Mouse (Mus musculus) fat pad, adult 2 months (tissue): Measurements from ENCODE around the gene Gm2974.
"Not testable (repeated sequence)": the region's sequence is repeated elsewhere in the genome, so short reads cannot be mapped to it uniquely, and the experiment has no call there.

Source experiments
- DNase-seq: peaks from one replicate; pipeline ENCODE4 v3.0.0-alpha.2; 2011; ENCODE audit warnings: low read depth, low spot score; ENCODE audit errors: extremely low read depth

Gm2974 gene

DNA sequence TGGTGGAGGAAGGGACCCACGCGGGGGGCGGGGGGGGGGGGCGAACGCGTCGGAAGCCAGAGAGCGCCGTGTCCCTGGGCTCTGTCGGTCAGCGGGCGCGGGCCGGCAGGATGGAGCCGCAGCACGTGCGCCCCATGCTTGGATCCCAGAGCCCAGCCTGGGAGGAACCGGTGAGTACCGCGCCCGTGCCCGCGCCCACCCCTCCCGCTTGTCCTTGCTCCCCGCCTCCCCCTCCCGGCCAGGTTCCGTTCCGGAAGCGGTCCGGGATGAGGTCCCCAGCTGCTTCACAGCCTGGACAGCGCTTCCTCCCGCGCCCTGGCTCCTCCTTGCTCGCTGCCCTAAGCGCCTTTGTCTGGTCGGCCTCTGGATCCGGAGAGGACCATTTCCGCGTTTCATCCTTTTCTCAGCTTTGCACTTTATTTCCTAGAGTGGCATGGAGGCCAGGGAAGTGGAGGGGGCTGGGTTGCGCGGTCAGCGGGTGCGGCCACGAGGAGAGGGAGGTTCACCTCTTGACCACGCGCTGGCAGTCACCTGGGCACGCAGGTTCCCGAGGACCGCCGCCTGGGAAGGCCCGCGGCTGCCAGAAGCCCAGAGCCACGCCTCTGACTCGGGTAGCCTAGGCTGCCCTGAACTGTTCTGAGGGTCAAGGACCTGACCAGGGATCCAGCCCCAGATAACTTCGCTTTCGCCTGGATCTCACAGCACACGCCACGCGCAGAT is at the start of gene Gm2974:
Gene Gm2974 (plus strand): TSS at position 86 of the 720 bp plus-strand sequence.
- not testable (repeated sequence) for DNase-seq

DNA sequence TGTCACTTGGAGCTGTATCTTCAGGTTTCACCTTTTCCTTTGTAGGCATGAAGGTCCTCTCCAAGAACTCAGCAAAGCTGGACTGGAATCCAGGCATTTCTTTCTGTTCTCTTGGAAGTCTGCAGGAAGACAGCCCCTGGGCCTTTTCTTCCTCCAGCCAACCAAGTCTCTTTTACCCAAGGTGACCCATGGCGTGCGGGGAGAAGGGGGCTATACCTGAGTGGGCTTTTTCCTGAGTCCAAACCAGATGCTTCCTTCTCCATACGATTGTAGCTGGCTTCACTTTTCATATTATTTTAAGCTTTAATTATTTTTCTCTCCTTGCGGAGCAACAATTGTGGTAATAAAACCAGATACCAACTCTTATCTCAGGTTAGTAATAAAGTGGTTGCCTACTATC is 40.7 kb upstream of the Gm2974 start:
- not testable (repeated sequence) for DNase-seq

DNA sequence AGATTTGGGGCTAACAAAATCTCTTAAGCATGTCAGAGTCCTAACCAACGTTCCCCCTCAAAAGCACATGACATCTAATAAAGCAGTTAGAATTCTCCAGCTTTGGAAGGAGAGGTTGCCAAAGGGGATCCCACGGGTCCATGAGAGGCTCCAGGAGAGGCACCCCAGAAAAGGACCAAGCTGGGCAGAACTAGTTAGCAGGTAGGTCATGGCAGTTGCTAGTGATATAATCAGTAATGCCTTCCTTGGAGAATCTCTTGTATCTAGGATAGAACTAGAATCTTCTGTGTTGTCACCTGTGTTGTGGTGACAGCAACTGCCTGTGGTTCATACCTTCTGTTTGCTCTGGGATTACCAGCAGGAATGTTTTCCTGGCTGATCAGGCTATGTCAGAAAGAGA is 17.6 kb upstream of the Gm2974 start, which contains the start of gene Gm3127:
Gene Gm3127 (plus strand): TSS at position 301 of the 400 bp plus-strand sequence.
- DNase-seq, result not testable (repeated sequence)

DNA sequence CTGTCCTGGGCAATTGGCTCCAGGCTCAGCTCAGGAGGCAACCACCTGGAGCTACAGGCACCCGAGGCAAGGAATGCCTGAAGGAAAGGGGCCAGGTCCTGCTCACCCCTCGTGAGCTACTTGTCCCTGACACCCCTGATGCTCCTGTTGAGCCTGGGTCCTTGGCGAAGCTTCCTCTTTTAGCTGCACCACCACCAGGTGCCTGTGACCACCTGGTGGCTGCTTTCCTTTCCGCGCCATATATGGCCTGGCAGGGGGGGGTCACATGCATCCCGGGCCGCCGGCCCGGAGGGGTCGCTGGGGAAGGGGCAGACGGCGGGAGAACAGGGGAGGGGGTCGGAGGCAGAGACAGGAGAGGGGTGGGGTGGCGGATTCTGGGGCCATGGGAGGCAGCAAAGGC is 346 bp upstream of the Gm2974 start:
- DNase-seq, result not testable (repeated sequence)

DNA sequence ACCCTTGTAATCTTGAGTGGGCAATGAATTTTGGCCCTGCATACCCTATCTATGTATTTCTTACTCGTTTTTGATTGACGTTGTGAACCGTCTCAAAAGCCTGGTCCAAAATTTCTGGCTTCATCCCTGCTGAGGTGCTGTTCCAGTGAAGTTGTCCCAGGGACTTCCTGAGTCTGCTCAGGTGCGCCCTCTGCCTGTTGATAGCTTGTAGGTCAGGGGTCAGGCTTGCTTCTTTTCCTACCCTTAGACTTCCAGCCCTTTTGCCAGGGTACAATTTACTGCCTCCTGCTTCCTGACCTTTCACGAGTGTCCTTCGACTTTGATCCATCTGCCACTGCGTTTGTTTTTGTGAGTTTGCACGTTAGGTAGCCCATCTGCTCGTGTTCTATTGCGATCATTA is 999 bp downstream of the Gm2974 start:
- not testable (repeated sequence) for DNase-seq

DNA sequence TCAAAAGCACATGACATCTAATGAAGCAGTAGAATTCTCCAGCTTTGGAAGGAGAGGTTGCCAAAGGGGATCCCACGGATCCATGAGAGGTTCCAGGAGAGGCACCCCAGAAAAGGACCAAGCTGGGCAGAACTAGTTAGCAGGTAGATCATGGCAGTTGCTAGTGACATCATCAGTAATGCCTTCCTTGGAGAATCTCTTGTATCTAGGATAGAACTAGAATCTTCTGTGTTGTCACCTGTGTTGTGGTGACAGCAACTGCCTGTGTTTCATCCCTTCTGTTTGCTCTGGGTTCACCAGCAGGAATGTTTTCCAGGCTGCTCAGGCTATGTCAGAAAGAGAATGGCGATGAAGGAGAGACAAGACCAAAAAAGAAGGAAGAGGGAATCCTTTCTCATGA is 67.0 kb downstream of the Gm2974 start, which contains the start of gene Gm3138:
Gene Gm3138 (plus strand): TSS at position 301 of the 400 bp plus-strand sequence.
- not testable (repeated sequence) for DNase-seq
